Mouse (Mus musculus) mouse trophoblast stem cell (cell line): ENCODE measurements around the gene Nipa1.

Experiments used
- in situ Hi-C, 2 experiments: fragments of 300-500 bp; cut with MseI, MboI; formaldehyde crosslinking; loops; 2 replicates in 1 of 2; 3 replicates in 1 of 2; pipeline ENCODE4 v1.15.1; 2025

Gene Nipa1

DNA sequence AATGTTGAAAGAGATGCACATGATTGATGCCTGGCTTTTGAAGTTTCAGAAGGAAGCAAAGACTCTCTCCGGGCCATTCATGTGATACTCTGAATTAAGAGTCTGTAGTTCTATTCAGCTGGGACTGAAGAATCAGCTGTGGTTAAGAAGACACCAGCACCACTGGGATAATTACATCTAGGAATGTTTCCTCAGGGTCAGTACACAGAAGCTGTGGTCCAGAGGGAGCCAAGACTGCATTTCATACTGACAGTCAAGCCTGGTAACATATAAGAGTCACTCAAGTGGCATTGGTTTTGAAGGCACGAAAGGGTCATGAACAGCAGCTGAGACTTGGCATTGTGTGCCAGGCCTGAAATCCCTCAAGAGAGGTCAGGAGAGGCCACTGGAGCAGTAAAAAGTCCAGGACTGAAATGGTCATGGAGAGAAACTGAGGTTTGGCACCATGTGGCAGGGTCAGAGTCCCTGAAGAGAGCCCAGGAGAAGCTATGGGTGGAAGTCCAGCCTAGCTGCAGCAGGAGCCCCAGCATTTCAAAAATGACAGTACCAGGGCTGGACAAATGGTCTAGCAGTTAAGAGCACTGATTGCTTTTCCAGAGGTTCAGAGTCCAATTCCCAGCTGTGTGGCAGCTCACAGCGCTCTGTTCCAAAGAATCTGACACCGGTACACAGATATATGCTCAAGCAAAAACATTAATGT is 9.3 kb downstream of the Nipa1 start:
- in situ Hi-C loops, result no loop called here

DNA sequence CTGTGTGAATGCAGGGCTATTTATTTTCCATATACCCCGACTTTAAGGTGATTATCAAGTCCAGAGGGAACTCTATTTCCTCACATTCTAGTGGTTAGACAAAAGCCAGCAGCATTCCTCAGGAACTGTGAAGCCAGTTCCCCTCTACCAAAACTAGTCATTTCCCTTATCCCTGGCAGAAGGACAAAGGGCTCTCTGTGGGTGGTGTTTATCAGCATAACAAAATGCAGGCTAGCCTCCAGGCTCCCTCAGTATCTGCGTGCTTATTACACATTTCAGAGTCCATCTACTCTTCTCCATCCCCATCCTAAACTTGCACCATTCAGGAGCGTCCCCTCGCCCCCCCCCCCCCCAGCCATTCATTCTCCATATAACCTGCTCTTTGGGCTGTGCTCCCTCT is 20.8 kb downstream of the Nipa1 start:
- in situ Hi-C loops, result no loop called here

DNA sequence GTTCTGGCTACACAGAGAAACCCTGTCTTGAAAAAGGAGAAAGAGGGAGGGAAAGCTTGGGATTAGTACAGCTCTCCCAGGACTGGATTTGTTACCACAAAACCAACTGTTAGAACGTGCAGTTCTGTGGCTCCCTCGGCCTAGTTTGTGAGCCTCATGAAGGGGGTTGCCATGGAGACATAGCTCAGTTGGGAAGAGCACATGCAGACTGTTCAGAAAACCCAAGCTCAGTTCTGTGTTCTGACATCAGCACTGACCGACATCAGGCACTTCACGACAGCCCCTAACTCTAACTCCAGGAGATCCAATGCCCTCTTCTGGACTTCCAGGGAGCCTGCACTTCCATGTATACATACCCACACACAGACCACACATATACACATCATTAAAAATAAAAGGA is 24.7 kb downstream of the Nipa1 start:
- in situ Hi-C loops, result no loop called here

DNA sequence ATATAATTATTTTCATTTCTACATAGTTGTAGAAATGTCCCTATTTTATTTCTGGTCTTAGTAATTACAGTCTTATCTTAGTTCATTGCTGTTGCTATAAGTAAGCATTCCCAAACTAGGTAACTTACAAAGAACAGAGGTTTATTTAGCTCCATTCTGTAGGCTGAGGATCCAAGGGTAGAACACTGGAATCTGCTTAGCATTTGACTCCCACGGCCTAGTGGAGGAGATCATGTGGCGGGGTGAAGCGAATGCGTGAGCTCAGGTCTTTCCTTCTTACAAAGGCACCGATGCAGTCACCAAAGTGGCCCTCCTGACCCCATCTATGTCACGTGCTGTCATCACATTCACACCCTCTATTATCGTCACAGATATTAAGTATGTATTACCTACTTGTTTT is 27.9 kb downstream of the Nipa1 start:
- in situ Hi-C loops, result no loop called here

DNA sequence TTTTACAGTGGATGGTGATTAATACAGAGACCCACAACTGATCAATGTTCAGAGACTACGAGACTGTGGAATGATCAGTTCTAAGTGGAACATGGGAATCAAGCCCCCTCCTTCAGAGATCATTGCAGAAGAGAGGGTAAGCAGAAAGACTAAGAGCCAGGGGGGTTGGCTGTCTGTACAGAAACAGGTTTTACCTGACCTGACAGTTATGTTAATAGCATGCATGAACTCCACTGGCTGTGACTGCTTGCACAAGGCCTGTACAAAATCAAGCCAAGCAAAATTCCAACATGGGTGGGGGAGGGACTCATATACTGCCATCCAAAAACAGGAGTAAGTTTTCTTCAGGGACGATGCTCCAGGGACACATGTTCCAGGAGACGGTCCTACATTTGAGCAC is 28.6 kb downstream of the Nipa1 start:
- in situ Hi-C loops, result no loop called here

GRCm38 (mm10) chr7:55986526-55987214 is 33.1 kb downstream of the Nipa1 start:
- in situ Hi-C loops, result loop anchor here in 1 of 2 experiments (5.0 kb wide), 1 partner anchor 56 kb away; no protein-coding TSS in a partner anchor

- in situ Hi-C loops, result loop anchor here in 1 of 2 experiments (5.0 kb wide), 1 partner anchor 58 kb away; no protein-coding TSS in a partner anchor
Measured at GRCm38 (mm10) chr7:55984754-55985153, 35.0 kb downstream of the Nipa1 start.

GRCm38 (mm10) chr7:55983107-55983506 is 36.6 kb downstream of the Nipa1 start:
- in situ Hi-C loops, result no loop called here

- in situ Hi-C loops, result no loop called here
Measured at GRCm38 (mm10) chr7:55982010-55982700, 37.6 kb downstream of the Nipa1 start.

DNA sequence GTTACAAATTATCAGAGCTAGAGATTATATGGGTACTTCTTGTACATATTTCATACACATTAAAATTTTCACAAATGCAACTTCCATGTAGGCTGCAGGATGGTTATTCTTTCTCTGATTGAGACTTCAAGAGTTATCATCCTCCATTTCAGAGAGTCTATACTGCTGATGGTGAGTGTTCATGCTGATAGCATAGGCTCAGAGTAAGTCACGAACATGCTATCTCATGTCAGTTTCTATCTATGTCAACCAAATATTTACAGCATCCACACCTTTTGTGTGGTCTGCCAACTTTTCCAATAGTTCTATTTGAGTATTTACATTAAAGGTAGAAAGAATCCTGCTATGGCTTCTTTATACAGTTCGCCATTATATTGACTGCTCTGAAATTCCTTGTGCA is 38.2 kb downstream of the Nipa1 start:
- in situ Hi-C loops, result no loop called here

DNA sequence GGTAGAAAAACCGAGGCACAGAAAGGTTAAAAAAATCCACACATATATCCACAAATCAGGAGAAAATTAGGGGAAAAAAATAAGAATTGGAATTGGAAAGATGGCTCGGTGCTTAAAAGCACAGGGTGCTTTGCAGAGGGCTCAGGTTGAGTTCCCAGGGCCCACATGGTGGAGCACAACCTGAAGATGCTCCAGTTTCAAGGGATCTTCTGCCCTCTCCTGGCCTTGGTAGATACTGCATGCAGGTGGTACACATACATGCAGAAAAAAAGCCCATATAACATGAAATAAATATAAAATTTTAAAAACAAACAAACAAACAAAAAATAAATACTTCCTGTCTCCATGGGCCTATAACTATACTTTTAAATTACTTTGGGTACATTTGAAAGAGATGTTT is 45.3 kb downstream of the Nipa1 start:
- in situ Hi-C loops, result no loop called here

DNA sequence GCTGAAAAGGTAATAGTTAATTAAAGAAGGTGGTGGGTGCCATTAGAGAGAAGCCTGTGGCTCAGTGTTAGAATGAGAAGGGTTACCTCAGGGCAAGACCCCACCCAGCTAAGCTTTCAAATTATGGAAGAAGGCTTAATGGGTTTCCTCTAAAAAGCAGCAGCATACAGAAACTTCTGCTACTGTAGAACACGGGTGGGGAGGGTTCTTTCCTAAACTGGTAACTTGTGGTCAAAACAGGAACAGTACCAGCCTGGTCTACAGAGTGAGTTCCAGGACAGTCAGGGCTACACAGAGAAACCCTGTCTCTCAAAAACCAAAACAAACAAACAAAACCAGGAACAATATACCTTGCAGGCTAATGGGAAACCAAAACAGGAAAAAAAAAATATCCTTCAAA is 50.3 kb downstream of the Nipa1 start:
- in situ Hi-C loops, result no loop called here

DNA sequence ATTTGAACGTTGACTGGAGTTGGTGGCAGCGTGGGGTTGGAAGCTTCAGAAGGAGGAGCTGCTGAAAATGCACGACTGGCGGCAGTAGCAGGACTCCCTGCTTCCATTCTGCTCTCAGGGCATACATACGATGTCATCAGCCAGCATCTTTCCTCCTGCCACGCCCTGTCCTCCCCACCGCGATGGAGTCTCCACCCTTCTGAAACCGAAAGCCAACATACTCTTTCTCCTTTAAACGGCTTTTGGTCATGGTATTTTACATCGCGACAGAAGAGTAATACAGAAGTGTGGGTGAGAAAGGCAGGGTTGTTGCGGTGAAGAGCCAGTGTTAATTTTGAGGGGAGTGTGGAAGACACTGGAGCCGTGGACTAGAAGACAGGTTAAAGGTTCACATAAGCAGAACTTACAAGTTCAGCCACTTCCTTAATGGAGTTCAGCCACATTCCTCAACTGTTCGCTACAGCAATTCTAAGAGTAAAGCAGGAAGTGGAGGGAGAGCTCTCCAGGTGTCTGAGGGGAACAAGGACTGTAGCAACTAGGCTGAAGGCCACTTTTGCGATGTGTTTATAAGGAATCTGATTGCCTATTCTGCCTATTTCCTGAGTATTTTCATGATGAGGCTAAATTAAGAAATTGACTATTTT is 51.4 kb downstream of the Nipa1 start:
- in situ Hi-C loops, result no loop called here

DNA sequence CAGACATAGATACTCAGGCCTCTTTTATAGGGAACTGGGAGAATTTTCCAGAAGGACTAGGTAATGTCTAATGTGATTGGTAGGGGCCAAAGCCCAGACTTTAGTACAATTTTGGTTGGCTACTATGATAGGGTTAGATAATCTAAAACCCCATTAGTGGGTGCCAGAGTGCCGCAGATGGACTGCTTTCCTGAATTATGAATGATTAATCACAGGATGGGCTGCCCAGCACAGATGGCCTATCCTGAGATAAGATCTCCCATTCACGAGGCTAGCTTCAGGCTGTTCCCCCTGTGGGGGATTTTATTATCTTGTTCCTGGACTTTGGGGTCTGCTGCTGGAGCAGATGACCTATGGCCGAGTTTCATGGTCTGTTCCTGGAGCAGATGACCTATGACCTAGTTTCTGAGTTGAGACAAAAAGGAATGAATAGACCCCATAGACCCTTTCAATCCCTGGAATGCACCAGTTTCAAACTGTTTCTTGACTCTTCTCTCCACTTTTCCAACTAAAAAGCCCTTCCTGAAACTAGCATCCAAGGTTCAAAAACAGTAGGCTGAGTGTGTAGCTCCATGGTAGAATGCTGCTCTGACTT is 52.8 kb downstream of the Nipa1 start:
- in situ Hi-C loops, result no loop called here

DNA sequence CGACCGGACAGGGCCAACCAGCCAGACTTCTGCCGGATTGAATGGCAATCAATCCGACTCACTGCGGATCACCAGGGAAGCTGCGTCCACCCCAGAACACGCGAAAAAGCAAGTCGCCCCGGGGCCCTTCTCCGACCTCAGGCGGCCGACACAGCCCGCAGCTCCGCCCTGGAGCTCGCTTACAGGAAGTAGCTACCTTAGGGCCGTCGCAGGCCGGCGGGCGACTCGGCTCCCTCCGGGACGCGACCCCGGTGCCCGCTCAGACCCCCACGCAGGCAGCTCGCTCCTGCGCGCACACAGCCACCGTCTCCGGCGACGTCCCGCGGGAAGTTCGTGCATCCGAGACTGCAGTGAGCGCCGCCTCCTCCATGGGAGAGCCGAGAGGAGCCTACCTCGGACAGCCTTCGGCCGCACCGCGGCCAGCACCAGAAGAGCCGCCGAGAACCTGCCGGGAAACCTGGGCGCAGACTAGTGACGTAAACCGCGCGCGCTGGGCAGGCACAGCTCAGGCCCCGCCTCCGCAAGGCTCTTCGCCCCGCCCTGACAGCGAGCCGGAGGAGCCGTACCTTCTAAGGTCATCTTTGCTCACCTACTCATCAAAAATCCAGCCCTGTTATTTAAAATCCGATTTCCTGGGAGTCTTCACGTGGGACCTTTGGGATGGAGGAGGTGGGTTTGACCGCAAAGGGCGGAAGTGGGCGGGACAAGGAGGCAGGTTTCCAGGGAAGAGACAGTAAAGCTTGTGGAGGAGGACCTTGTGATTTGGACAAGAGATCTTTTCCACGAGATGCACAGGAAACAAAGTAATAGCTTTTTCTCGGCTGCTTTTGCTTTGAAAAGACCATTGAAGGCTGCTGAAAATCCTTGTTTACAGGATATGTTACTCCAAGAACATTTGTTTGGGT is 57.5 kb downstream of the Nipa1 start, which contains the start of gene Nipa2:
Gene Nipa2, minus strand, starts transcription at position 473 of the 905 bp plus-strand sequence.
- in situ Hi-C loops, result no loop called here

GRCm38 (mm10) chr7:55960506-55960905 is 59.2 kb downstream of the Nipa1 start:
- in situ Hi-C loops, result no loop called here

DNA sequence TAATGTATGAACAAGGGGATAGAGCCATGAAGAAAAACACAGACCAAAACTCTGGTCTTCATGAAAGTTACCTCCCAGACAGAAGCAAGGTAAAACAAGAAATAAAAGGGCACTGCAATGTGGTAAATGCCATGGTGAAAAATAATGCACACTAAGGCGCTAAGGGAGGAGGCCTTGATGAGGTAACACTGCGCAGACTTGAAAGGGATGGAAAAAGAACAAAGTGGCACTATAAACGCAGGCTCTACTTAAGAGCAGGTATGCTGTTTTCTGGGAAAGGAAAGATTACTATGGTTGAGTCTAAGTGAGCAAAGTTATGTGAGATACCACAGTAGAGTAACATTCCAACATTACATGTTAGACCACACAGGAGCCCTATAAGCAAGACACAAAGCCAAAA is 60.0 kb downstream of the Nipa1 start:
- in situ Hi-C loops, result no loop called here

DNA sequence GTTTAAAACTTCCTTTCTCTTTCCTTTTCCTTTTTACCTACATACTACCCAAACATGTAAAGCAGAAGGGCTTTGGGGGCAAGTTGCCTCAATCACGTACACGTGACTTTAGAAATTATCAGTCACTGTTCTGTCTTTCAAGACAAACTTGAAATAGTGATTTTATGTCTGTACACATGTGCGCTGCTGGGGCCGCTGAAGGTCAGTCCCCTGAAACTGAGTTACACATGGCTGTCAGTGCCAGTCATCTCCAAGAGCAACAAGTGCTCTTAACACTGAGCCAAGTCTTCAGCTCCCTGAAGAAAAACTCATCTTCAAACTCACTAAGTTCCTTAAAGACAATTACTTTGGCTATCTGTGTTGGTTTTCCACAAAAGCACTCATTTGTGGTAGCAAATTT is 61.8 kb downstream of the Nipa1 start:
- in situ Hi-C loops, result no loop called here

DNA sequence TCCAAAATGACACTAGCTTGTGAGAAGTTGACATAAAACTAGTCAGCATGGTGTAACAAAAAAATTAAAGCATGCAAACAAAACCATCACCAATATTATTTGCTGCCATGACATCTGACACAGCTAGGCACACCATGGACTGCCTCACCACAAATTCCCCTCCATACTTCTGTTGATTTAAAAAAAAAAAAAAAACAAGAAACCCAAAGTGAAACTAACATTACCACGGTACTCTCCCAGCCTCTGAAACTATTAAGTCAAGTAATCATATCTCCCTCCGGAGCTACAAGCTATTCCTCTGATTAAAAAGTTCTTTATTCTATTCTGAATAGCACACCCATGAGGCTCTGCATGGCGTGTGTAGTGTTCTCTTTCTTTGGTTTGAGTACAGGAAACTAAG is 62.6 kb downstream of the Nipa1 start:
- in situ Hi-C loops, result no loop called here

DNA sequence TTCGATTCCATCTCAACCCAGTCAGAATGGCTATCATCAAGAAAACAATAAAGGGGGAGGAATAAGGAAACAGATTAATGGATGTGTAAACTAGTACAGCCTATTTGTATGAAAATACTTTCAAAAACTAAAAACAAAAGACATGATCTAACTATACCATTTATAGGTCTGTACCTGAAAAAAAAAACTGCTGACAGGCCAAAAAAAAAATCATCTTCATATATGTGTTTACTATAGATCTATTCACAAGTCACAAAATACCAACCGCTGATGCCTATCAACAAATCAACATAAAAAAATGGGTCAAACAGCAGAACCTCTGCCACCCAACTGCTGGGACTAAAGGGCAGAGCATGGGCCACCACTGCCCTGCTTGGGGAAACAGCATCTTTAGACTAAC is 63.7 kb downstream of the Nipa1 start:
- in situ Hi-C loops, result no loop called here

DNA sequence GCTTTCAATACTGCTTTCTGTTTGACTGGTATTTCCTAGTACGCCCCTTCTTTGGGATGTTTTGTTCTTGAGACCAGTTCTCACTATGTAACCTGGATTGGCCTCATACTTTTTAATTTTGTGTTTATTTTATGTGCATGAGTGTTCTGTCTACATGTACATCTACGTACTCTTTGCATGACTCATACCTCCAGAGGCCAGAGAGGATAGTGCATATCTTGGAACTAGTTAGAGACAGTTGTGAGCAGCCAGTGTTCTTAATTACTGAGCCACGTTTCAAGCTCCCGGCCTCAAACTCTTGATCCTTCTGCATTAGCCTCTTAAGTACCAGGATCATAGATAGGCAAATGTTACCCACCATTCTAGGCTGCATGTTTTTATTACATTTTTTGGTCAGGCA is 81.4 kb downstream of the Nipa1 start:
- in situ Hi-C loops, result no loop called here
